Mouse (Mus musculus): ENCODE measurements around the gene Lingo1. TPM values are rescaled to one million over a fixed set of nuclear protein-coding genes. Genes with fewer than 3 reads are reported as not detected.

Lingo1 gene
- total RNA-seq, 2 experiments from 2014 or later: 1.4 TPM

- intact Hi-C loops (cut with DNase I): no loop called here
- no peak for DNase-seq
These were observed 11.7 kb downstream of the Lingo1 start for GRCm38 (mm10) chr9:56784576-56784975.

- DNase-seq: no peak
- intact Hi-C loops (cut with DNase I): no loop called here
These were observed 19.1 kb downstream of the Lingo1 start for GRCm38 (mm10) chr9:56776881-56777801.

GRCm38 (mm10) chr9:56775161-56775934, 20.9 kb downstream of the Lingo1 start:
- intact Hi-C loops (cut with DNase I): no loop called here
- no peak for DNase-seq

- intact Hi-C loops (cut with DNase I): no loop called here
- peak; percentile 31 to 65 for DNase-seq
These were observed 22.0 kb downstream of the Lingo1 start for GRCm38 (mm10) chr9:56774231-56774630.

GRCm38 (mm10) chr9:56773666-56774065, 22.6 kb downstream of the Lingo1 start:
- intact Hi-C loops (cut with DNase I): no loop called here
- DNase-seq: no peak

- intact Hi-C loops (cut with DNase I): no loop called here
- peak in 1 of 2 experiments; percentile 34 for DNase-seq
These were observed 28.6 kb downstream of the Lingo1 start for GRCm38 (mm10) chr9:56767653-56768136.

GRCm38 (mm10) chr9:56766629-56767357, 29.5 kb downstream of the Lingo1 start:
- intact Hi-C loops (cut with DNase I): no loop called here
- no peak for DNase-seq

GRCm38 (mm10) chr9:56762106-56762562, 34.1 kb downstream of the Lingo1 start:
- intact Hi-C loops (cut with DNase I): no loop called here
- DNase-seq: no peak

- intact Hi-C loops (cut with DNase I): no loop called here
- DNase-seq: peak in 1 of 2 experiments; percentile 5
These were observed 38.5 kb downstream of the Lingo1 start for GRCm38 (mm10) chr9:56757791-56758190.

- intact Hi-C loops (cut with DNase I): no loop called here
These were observed 41.1 kb downstream of the Lingo1 start for GRCm38 (mm10) chr9:56755119-56755518.

GRCm38 (mm10) chr9:56753386-56753785, 42.9 kb downstream of the Lingo1 start:
- intact Hi-C loops (cut with DNase I): no loop called here
- DNase-seq: no peak

More at GRCm38 (mm10) chr9:56755119-56755518, 41.1 kb downstream of the Lingo1 start:
- no peak for DNase-seq

- intact Hi-C loops (cut with DNase I): no loop called here
- DNase-seq: no peak
These were observed 48.2 kb downstream of the Lingo1 start for GRCm38 (mm10) chr9:56748056-56748455.

GRCm38 (mm10) chr9:56746926-56747294, 49.4 kb downstream of the Lingo1 start:
- no peak for DNase-seq
- intact Hi-C loops (cut with DNase I): no loop called here

GRCm38 (mm10) chr9:56746195-56746925, 49.9 kb downstream of the Lingo1 start:
- no peak for DNase-seq
- intact Hi-C loops (cut with DNase I): no loop called here

- peak in 1 of 2 experiments; percentile 14 for DNase-seq
- intact Hi-C loops (cut with DNase I): loop anchor here (5.0 kb wide), 1 partner anchor 48 kb away; no protein-coding TSS in a partner anchor
These were observed 51.9 kb downstream of the Lingo1 start for GRCm38 (mm10) chr9:56744369-56744768.

GRCm38 (mm10) chr9:56739181-56739737, 57.0 kb downstream of the Lingo1 start:
- no peak for DNase-seq
- intact Hi-C loops (cut with DNase I): no loop called here

- intact Hi-C loops (cut with DNase I): no loop called here
- DNase-seq: peak; percentile 65 to 76
These were observed 57.8 kb downstream of the Lingo1 start for GRCm38 (mm10) chr9:56738261-56739171.

- intact Hi-C loops (cut with DNase I): no loop called here
- DNase-seq: no peak
These were observed 61.9 kb downstream of the Lingo1 start for GRCm38 (mm10) chr9:56734398-56734797.
